Mouse (Mus musculus): ENCODE results near the gene Gm7030.
"Not testable (repeated sequence)": the region's sequence is repeated elsewhere in the genome, so short reads cannot be mapped to it uniquely, and the experiment has no call there.

Gene Gm7030

GRCm38 (mm10) chr17:36128968-36129817, at the start of gene Gm7030:
Gene Gm7030 (minus strand): TSS chr17:36129425.
- not testable (repeated sequence) for ATAC-seq (ENCODE audit: low TSS enrichment)

- peak; percentile 34; the same call in 1 of the 2 replicates for ATAC-seq (ENCODE audit: low TSS enrichment)
Observed at GRCm38 (mm10) chr17:36178938-36179337, 49.7 kb upstream of the Gm7030 start.

- ATAC-seq (ENCODE audit: low TSS enrichment) = peak; percentile 92
Observed at GRCm38 (mm10) chr17:36176132-36176531, 46.9 kb upstream of the Gm7030 start.

- ATAC-seq (ENCODE audit: low TSS enrichment) = no peak
Observed at GRCm38 (mm10) chr17:36170287-36170814, 41.1 kb upstream of the Gm7030 start.

GRCm38 (mm10) chr17:36169753-36170152, 40.5 kb upstream of the Gm7030 start:
- ATAC-seq (ENCODE audit: low TSS enrichment) = no peak

- not testable (repeated sequence) for ATAC-seq (ENCODE audit: low TSS enrichment)
Observed at GRCm38 (mm10) chr17:36169094-36169493, 39.9 kb upstream of the Gm7030 start.

- no peak for ATAC-seq (ENCODE audit: low TSS enrichment)
Observed at GRCm38 (mm10) chr17:36168039-36168652, 38.9 kb upstream of the Gm7030 start, which contains the start of gene Gm8909. Gene Gm8909 (minus strand): TSS chr17:36168537.

GRCm38 (mm10) chr17:36167306-36168038, 38.2 kb upstream of the Gm7030 start:
- no peak for ATAC-seq (ENCODE audit: low TSS enrichment)

GRCm38 (mm10) chr17:36166901-36167300, 37.7 kb upstream of the Gm7030 start:
- not testable (repeated sequence) for ATAC-seq (ENCODE audit: low TSS enrichment)

- ATAC-seq (ENCODE audit: low TSS enrichment) = no peak
Observed at GRCm38 (mm10) chr17:36161129-36162051, 32.2 kb upstream of the Gm7030 start.

- ATAC-seq (ENCODE audit: low TSS enrichment) = not testable (repeated sequence)
Observed at GRCm38 (mm10) chr17:36158264-36158663, 29.0 kb upstream of the Gm7030 start.

GRCm38 (mm10) chr17:36157782-36158181, 28.6 kb upstream of the Gm7030 start:
- ATAC-seq (ENCODE audit: low TSS enrichment) = not testable (repeated sequence)

- ATAC-seq (ENCODE audit: low TSS enrichment) = no peak
Observed at GRCm38 (mm10) chr17:36154271-36155149, 25.3 kb upstream of the Gm7030 start.

GRCm38 (mm10) chr17:36151200-36151599, 22.0 kb upstream of the Gm7030 start:
- ATAC-seq (ENCODE audit: low TSS enrichment) = not testable (repeated sequence)

- ATAC-seq (ENCODE audit: low TSS enrichment) = not testable (repeated sequence)
Observed at GRCm38 (mm10) chr17:36148468-36148867, 19.2 kb upstream of the Gm7030 start.

- not testable (repeated sequence) for ATAC-seq (ENCODE audit: low TSS enrichment)
Observed at GRCm38 (mm10) chr17:36146937-36147336, 17.7 kb upstream of the Gm7030 start.

- not testable (repeated sequence) for ATAC-seq (ENCODE audit: low TSS enrichment)
Observed at GRCm38 (mm10) chr17:36145861-36146156, 16.6 kb upstream of the Gm7030 start.

GRCm38 (mm10) chr17:36145111-36145860, 16.1 kb upstream of the Gm7030 start:
- ATAC-seq (ENCODE audit: low TSS enrichment) = no peak

GRCm38 (mm10) chr17:36136299-36136848, 7.1 kb upstream of the Gm7030 start:
- ATAC-seq (ENCODE audit: low TSS enrichment) = not testable (repeated sequence)
